Mouse (Mus musculus): ENCODE measurements around the gene Apol8.

DNA sequence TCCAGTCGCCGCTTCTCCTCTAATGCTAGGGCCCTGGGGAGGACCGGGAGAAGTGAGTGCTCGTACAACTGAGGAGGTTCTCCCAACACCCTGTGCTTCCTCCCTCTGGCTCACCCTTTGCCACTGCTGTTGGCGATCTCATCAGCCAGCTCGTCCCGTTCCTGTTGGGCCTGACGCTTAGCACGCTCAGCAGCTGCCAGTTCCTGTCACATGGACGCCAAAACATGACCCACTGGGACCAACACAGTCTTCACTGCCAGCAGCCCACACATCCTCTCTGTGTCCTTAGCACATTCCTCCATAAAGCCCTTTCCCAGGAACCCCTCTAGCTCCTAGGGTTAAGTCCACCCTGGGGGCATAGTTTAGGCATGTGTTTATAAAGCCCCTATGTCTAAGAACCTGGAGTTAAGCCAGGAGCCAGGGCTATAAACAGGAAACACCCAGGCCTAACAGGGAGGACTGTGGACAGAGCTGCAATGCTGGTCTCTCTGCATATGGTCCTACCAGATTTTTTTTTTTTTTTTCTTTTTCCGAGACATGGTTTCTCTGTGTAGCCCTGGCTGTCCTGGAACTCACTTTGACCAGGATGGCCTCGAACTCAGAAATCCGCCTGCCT is 7.7 kb upstream of the Apol8 start:
- TF ChIP-seq CTCF (IDR thresholded peaks at IDR 0.05; ENCODE audit: extremely low read depth, insufficient read depth, low read length) (no peak), POLR2A (IDR thresholded peaks at IDR 0.05; ENCODE audit: extremely low read depth, insufficient read depth, low read length) (no peak)
